ENCODE assay signal across 8 mouse cellular contexts in genomic region chr8:121949222-121949800, GRCm38 (mm10). TPM values are rescaled to one million over a fixed set of nuclear protein-coding genes. Genes with fewer than 3 reads are reported as not detected.
DNase-seq lines count a peak whose midpoint lies in the region; ATAC-seq and TF ChIP-seq lines count a peak whose summit lies in the region.

Gene Banp, plus strand, starts transcription at chr8:121949750.

- ATAC-seq in embryonic facial prominence, embryonic 14.5 days (ENCODE audit: low read depth) = no peak
- ATAC-seq in hindbrain, embryonic 14.5 days (ENCODE audit: low FRiP score) = no peak
- no peak for ATAC-seq in liver, embryonic 15.5 days (ENCODE audit: insufficient read depth)

- H3K4me3 ChIP-seq in heart, embryonic 10.5 days = peak within 1 kb of the TSS; percentile 93
- peak within 1 kb of the TSS; percentile 91 for H3K4me3 ChIP-seq in ES-Bruce4 (ENCODE audit: low read depth, low read length)
- H3K4me3 ChIP-seq in embryonic facial prominence, embryonic 14.5 days (ENCODE audit: low read depth, low read length) = peak within 1 kb of the TSS; percentile 87
- peak within 1 kb of the TSS; percentile 92 for H3K4me3 ChIP-seq in hindbrain, embryonic 14.5 days (replicated peaks; ENCODE audit: low read length)
- H3K4me3 ChIP-seq in liver, embryonic 15.5 days (replicated peaks) = peak within 1 kb of the TSS; percentile 93

- no peaks in the 10 kb centered on the region for H3K9me3 ChIP-seq in heart, embryonic 10.5 days
- no peaks in the 10 kb centered on the region for H3K9me3 ChIP-seq in ES-Bruce4 (replicated peaks; ENCODE audit: control insufficient read depth, insufficient read depth, low read length, poor library complexity, severe bottlenecking)
- H3K9me3 ChIP-seq in embryonic facial prominence, embryonic 14.5 days (ENCODE audit: control insufficient read depth, low read length) = no peaks in the 10 kb centered on the region
- no peaks in the 10 kb centered on the region for H3K9me3 ChIP-seq in hindbrain, embryonic 14.5 days (ENCODE audit: control insufficient read depth, low read length)
- no peaks in the 10 kb centered on the region for H3K9me3 ChIP-seq in liver, embryonic 15.5 days (replicated peaks)

- H3K4me2 ChIP-seq in embryonic facial prominence, embryonic 14.5 days (ENCODE audit: low read depth, low read length) = peak within 1 kb of the TSS; percentile 80
- H3K4me2 ChIP-seq in hindbrain, embryonic 14.5 days (replicated peaks) = peak within 1 kb of the TSS; percentile 97
- peak within 1 kb of the TSS; percentile 94 for H3K4me2 ChIP-seq in liver, embryonic 15.5 days

- 59% methylated on average over 6 of the region's 6 CpGs for WGBS in heart, embryonic 10.5 days
- 62% methylated on average over 6 of the region's 6 CpGs for WGBS in embryonic facial prominence, embryonic 14.5 days
- WGBS in hindbrain, embryonic 14.5 days = 68% methylated on average over 6 of the region's 6 CpGs
- WGBS in liver, embryonic 15.5 days (ENCODE audit: insufficient replicate concordance) = 51% methylated on average over 6 of the region's 6 CpGs

- peak within 1 kb of the TSS; percentile 97 for H3K27ac ChIP-seq in heart, embryonic 10.5 days
- peak within 1 kb of the TSS; percentile 60 for H3K27ac ChIP-seq in ES-Bruce4 (ENCODE audit: insufficient read depth, low read length)
- peak within 1 kb of the TSS; percentile 96 for H3K27ac ChIP-seq in embryonic facial prominence, embryonic 14.5 days (replicated peaks; ENCODE audit: low read depth, low read length)
- peak within 1 kb of the TSS; percentile 95 for H3K27ac ChIP-seq in hindbrain, embryonic 14.5 days
- peak within 1 kb of the TSS; percentile 98 for H3K27ac ChIP-seq in liver, embryonic 15.5 days (replicated peaks)

- TF ChIP-seq CTCF in ES-Bruce4 (IDR thresholded peaks at IDR 0.05; ENCODE audit: low read depth, low read length) = no peak

- DNase-seq in heart, embryonic 10.5 days (ENCODE audit: low spot score) = no peak
- no peak for DNase-seq in heart, postnatal 4 days
- DNase-seq in embryonic facial prominence, embryonic 14.5 days (ENCODE audit: low spot score) = no peak
- no peak for DNase-seq in hindbrain, embryonic 14.5 days (ENCODE audit: low spot score)
- DNase-seq in cerebellum, postnatal 36 days = no peak
- no peak for DNase-seq in cerebellum, postnatal 4 days (ENCODE audit: low spot score in 2 of 2)

- peaks cover 54% of the 10 kb centered on the region for H3K4me1 ChIP-seq in heart, embryonic 10.5 days
- peaks cover 9% of the 10 kb centered on the region for H3K4me1 ChIP-seq in ES-Bruce4 (ENCODE audit: control insufficient read depth, insufficient read depth, low read length)
- peaks cover 26% of the 10 kb centered on the region for H3K4me1 ChIP-seq in embryonic facial prominence, embryonic 14.5 days (ENCODE audit: control insufficient read depth, insufficient read depth, low read length)
- peaks cover 29% of the 10 kb centered on the region for H3K4me1 ChIP-seq in hindbrain, embryonic 14.5 days (replicated peaks; ENCODE audit: control insufficient read depth, insufficient read depth, low read length)
- peaks cover 73% of the 10 kb centered on the region for H3K4me1 ChIP-seq in liver, embryonic 15.5 days (replicated peaks)

- no peak for TF ChIP-seq EP300 in ES-Bruce4 (IDR thresholded peaks at IDR 0.05; ENCODE audit: insufficient read depth, low read depth, low read length)

- H3K36me3 ChIP-seq in heart, embryonic 10.5 days = peaks cover 9% of the 10 kb centered on the region
- H3K36me3 ChIP-seq in ES-Bruce4 (ENCODE audit: control insufficient read depth, insufficient read depth, low read length, poor library complexity, severe bottlenecking) = peaks cover 10% of the 10 kb centered on the region
- H3K36me3 ChIP-seq in embryonic facial prominence, embryonic 14.5 days (ENCODE audit: control insufficient read depth, insufficient read depth, low read length) = peaks cover 12% of the 10 kb centered on the region
- H3K36me3 ChIP-seq in hindbrain, embryonic 14.5 days (replicated peaks; ENCODE audit: control insufficient read depth, insufficient read depth) = peaks cover 5% of the 10 kb centered on the region; the same call in 1 of the 2 replicates
- peaks cover 18% of the 10 kb centered on the region for H3K36me3 ChIP-seq in liver, embryonic 15.5 days (replicated peaks)

- peak within 1 kb of the TSS; percentile 98 for H3K9ac ChIP-seq in ES-Bruce4 (ENCODE audit: low read depth, poor library complexity, severe bottlenecking)
- H3K9ac ChIP-seq in embryonic facial prominence, embryonic 14.5 days (ENCODE audit: low read depth, low read length) = peak within 1 kb of the TSS; percentile 99
- peak within 1 kb of the TSS; percentile 95 for H3K9ac ChIP-seq in hindbrain, embryonic 14.5 days
- H3K9ac ChIP-seq in liver, embryonic 15.5 days = peak within 1 kb of the TSS; percentile 98

- H3K27me3 ChIP-seq in heart, embryonic 10.5 days (ENCODE audit: insufficient read depth, poor library complexity, severe bottlenecking) = no peaks in the 10 kb centered on the region; the same call in 1 of the 2 replicates
- no peaks in the 10 kb centered on the region for H3K27me3 ChIP-seq in ES-Bruce4 (ENCODE audit: control insufficient read depth, insufficient read depth, low read length, poor library complexity, severe bottlenecking)
- H3K27me3 ChIP-seq in embryonic facial prominence, embryonic 14.5 days (replicated peaks; ENCODE audit: control insufficient read depth, insufficient read depth, low read length) = no peaks in the 10 kb centered on the region
- H3K27me3 ChIP-seq in hindbrain, embryonic 14.5 days (ENCODE audit: control insufficient read depth, insufficient read depth, low read length) = no peaks in the 10 kb centered on the region
- H3K27me3 ChIP-seq in liver, embryonic 15.5 days = peaks cover 3% of the 10 kb centered on the region; the same call in 1 of the 2 replicates

- no peak for TF ChIP-seq POLR2A in ES-Bruce4 (IDR thresholded peaks at IDR 0.05; ENCODE audit: insufficient read depth, low read length)

RNA-seq across cellular contexts. Expression of gene Banp, which starts in this region (rescaled TPM):
- 35.8 and 58.5 TPM in 2 replicates for polyA plus RNA-seq in heart, embryonic 10.5 days (2016; fragmentation: Nextera tagmentation; extraction: Ambion mirVana)
- 10 to 100 TPM in 1 of 2 experiments, 1 to 10 TPM in 1; 9.1 to 10.3 TPM for total RNA-seq in heart, postnatal 4 days (2021)
- polyA plus RNA-seq in ES-Bruce4 (2011; ENCODE audit: insufficient read depth, insufficient read length, low read depth, missing spikeins) = 47.2 and 54.8 TPM in 2 replicates
- polyA plus RNA-seq in embryonic facial prominence, embryonic 14.5 days (2014; fragmentation: Nextera tagmentation; extraction: Ambion mirVana) = 32.1 and 34.9 TPM in 2 replicates
- polyA plus RNA-seq in hindbrain, embryonic 14.5 days (2014; fragmentation: Nextera tagmentation; extraction: Ambion mirVana) = 37.8 and 50.5 TPM in 2 replicates
- 15.2 and 20.6 TPM in 2 replicates for polyA plus RNA-seq in liver, embryonic 15.5 days (2015; fragmentation: Nextera tagmentation; extraction: Ambion mirVana)
